Mouse (Mus musculus) stomach, postnatal 0 days (tissue): ENCODE results near the gene Rragd. TPM values are rescaled to one million over a fixed set of nuclear protein-coding genes. Genes with fewer than 3 reads are reported as not detected.

Source experiments
- ATAC-seq: fragments of 200-750 bp; cut with Nextera tagmentation; 2 replicates; pipeline ENCODE4 v1.8.0; 2017; ENCODE audit not compliant: low FRiP score, low TSS enrichment
- DNase-seq: peaks from one replicate; pipeline ENCODE4 v3.0.0-alpha.2; 2016; ENCODE audit warnings: low spot score
- H3K27ac ChIP-seq: fragments of 300-500 bp; sonication (generic); replicated peaks from 2 replicates; pipeline ENCODE4 v1.5.1; 2014; ENCODE audit warnings: mild to moderate bottlenecking, control low read depth
- H3K27me3 ChIP-seq: fragments of 300-500 bp; sonication (generic); 2 replicates; pipeline ENCODE4 v1.6.1; 2014; ENCODE audit warnings: low read length; ENCODE audit not compliant: control insufficient read depth, insufficient read depth
- H3K36me3 ChIP-seq: fragments of 300-500 bp; sonication (generic); 2 replicates; pipeline ENCODE4 v1.6.1; 2014; ENCODE audit warnings: low read length, mixed read lengths; ENCODE audit not compliant: control insufficient read depth, insufficient read depth
- H3K4me1 ChIP-seq: fragments of 300-500 bp; sonication (generic); replicated peaks from 2 replicates; pipeline ENCODE4 v1.6.1; 2014; ENCODE audit warnings: antibody characterized with exemption; ENCODE audit not compliant: control insufficient read depth, insufficient read depth
- H3K4me2 ChIP-seq: fragments of 300-500 bp; sonication (generic); replicated peaks from 2 replicates; pipeline ENCODE4 v1.6.1; 2014; ENCODE audit warnings: low read depth, mild to moderate bottlenecking, control low read depth, moderate library complexity
- H3K4me3 ChIP-seq: fragments of 300-500 bp; sonication (generic); 2 replicates; pipeline ENCODE4 v1.5.1; 2014; ENCODE audit warnings: low read depth, low read length, control low read depth
- H3K9ac ChIP-seq: fragments of 300-500 bp; sonication (generic); 2 replicates; pipeline ENCODE4 v1.6.1; 2014; ENCODE audit warnings: mild to moderate bottlenecking, low read length, control low read depth, mixed read lengths
- H3K9me3 ChIP-seq: fragments of 300-500 bp; sonication (generic); 2 replicates; pipeline ENCODE4 v1.6.1; 2016; ENCODE audit warnings: low read length; ENCODE audit not compliant: control insufficient read depth
- CTCF ChIP-seq: IDR thresholded peaks from 2 replicates; pipeline ENCODE4 v1.5.1; 2016; ENCODE audit warnings: antibody characterized with exemption, low read depth, mild to moderate bottlenecking, moderate library complexity
- EP300 ChIP-seq: optimal IDR thresholded peaks from 2 replicates; pipeline ENCODE3; 2016; ENCODE audit warnings: antibody characterized with exemption
- WGBS: fragments of 180-500 bp; shearing (Covaris S2); extraction: QIAGEN DNeasy Blood & Tissue Kit; methylation state at CpG from one replicate; pipeline ENCODE4 v1.1.7; 2014; 5-methylcytosine and 5-hydroxymethylcytosine counted together
- polyA plus RNA-seq: library from polyadenylated mRNA; unstranded; fragments of >200 nt; fragmentation: Nextera tagmentation; extraction: Ambion mirVana; gene quantifications from 2 replicates; pipeline ENCODE4 v1.2.1, GENCODE M21; 2015

Gene Rragd
- polyA plus RNA-seq, 1 experiment from 2014 or later, result 1.7 TPM

- DNase-seq (no peak), ATAC-seq (peak; percentile 45; the same call in 1 of the 2 replicates)
- WGBS, result 58% methylated on average over 11 of the region's 11 CpGs
- TF ChIP-seq EP300, result no peak
- H3K4me1 ChIP-seq, result no peaks in the 10 kb centered on the region
- H3K36me3 ChIP-seq, result no peaks in the 10 kb centered on the region
- H3K27me3 ChIP-seq, result no peaks in the 10 kb centered on the region
- H3K9ac ChIP-seq, result no peak overlapping the region
- H3K4me2 ChIP-seq, result no peak overlapping the region
- H3K9me3 ChIP-seq, result no peaks in the 10 kb centered on the region
- no peak overlapping the region for H3K4me3 ChIP-seq
- peak overlapping the region; percentile 76 for H3K27ac ChIP-seq
Measured at GRCm38 (mm10) chr4:33057890-33058687, 75.3 kb downstream of the Rragd start.

GRCm38 (mm10) chr4:33061158-33061557 lies 78.3 kb downstream of the Rragd start:
- H3K9me3 ChIP-seq, result no peaks in the 10 kb centered on the region
- H3K9ac ChIP-seq, result no peak overlapping the region
- no peak overlapping the region for H3K27ac ChIP-seq
- WGBS, result 22% methylated on average over 7 of the region's 7 CpGs
- no peak overlapping the region for H3K4me3 ChIP-seq
- DNase-seq (no peak), ATAC-seq (no peak)
- TF ChIP-seq CTCF, result no peak
- TF ChIP-seq EP300, result no peak
- no peaks in the 10 kb centered on the region for H3K27me3 ChIP-seq
- H3K4me1 ChIP-seq, result no peaks in the 10 kb centered on the region
- H3K4me2 ChIP-seq, result no peak overlapping the region
- H3K36me3 ChIP-seq, result no peaks in the 10 kb centered on the region

GRCm38 (mm10) chr4:33062981-33063380 lies 80.1 kb downstream of the Rragd start, which contains the start of gene Gabrr2:
Gabrr2 (plus strand) TSS chr4:33062999.
- Histone ChIP-seq H3K27me3 (no peaks in the 10 kb centered on the region), H3K4me2 (no peak within 1 kb of the TSS), H3K27ac (no peak within 1 kb of the TSS), H3K36me3 (no peaks in the 10 kb centered on the region), H3K4me3 (no peak within 1 kb of the TSS), H3K9me3 (no peaks in the 10 kb centered on the region), H3K9ac (no peak within 1 kb of the TSS), H3K4me1 (no peaks in the 10 kb centered on the region)
- 79% methylated on average over 4 of the region's 4 CpGs for WGBS
- DNase-seq (no peak), ATAC-seq (no peak)
- TF ChIP-seq EP300 (no peak), CTCF (no peak)

GRCm38 (mm10) chr4:33064986-33065385 lies 82.1 kb downstream of the Rragd start:
- no peak overlapping the region for H3K4me2 ChIP-seq
- H3K36me3 ChIP-seq, result no peaks in the 10 kb centered on the region
- no peak overlapping the region for H3K4me3 ChIP-seq
- ATAC-seq (no peak), DNase-seq (no peak)
- no peaks in the 10 kb centered on the region for H3K4me1 ChIP-seq
- 81% methylated on average over 6 of the region's 6 CpGs for WGBS
- TF ChIP-seq CTCF (no peak), EP300 (no peak)
- H3K27me3 ChIP-seq, result no peaks in the 10 kb centered on the region
- no peak overlapping the region for H3K9ac ChIP-seq
- H3K9me3 ChIP-seq, result no peaks in the 10 kb centered on the region
- no peak overlapping the region for H3K27ac ChIP-seq

GRCm38 (mm10) chr4:33066223-33066960 lies 83.6 kb downstream of the Rragd start:
- WGBS, result 41% methylated on average over 14 of the region's 14 CpGs
- no peak for DNase-seq

GRCm38 (mm10) chr4:33067331-33067730 lies 84.5 kb downstream of the Rragd start:
- Histone ChIP-seq H3K36me3 (no peaks in the 10 kb centered on the region), H3K27ac (no peak overlapping the region), H3K9me3 (no peaks in the 10 kb centered on the region), H3K9ac (no peak overlapping the region), H3K4me1 (no peaks in the 10 kb centered on the region), H3K27me3 (no peaks in the 10 kb centered on the region), H3K4me2 (no peak overlapping the region), H3K4me3 (no peak overlapping the region)
- no peak for DNase-seq
- no peak for ATAC-seq
- 92% methylated on average over 3 of the region's 3 CpGs for WGBS
- no peak for TF ChIP-seq CTCF
- TF ChIP-seq EP300, result no peak

More at GRCm38 (mm10) chr4:33066223-33066960, 83.6 kb downstream of the Rragd start:
- Histone ChIP-seq H3K4me3 (no peak overlapping the region), H3K27ac (no peak overlapping the region), H3K4me1 (no peaks in the 10 kb centered on the region), H3K9ac (no peak overlapping the region; the same call in 1 of the 2 replicates), H3K36me3 (no peaks in the 10 kb centered on the region), H3K27me3 (no peaks in the 10 kb centered on the region), H3K4me2 (peak overlapping the region; percentile 11; the same call in 1 of the 2 replicates), H3K9me3 (no peaks in the 10 kb centered on the region)
- TF ChIP-seq EP300 (no peak), CTCF (no peak)
- peak; percentile 51; the same call in 1 of the 2 replicates for ATAC-seq
